Mouse (Mus musculus) heart, postnatal 0 days (tissue): Measurements from ENCODE around the gene Plekhj1. TPM values are rescaled to one million over a fixed set of nuclear protein-coding genes. Genes with fewer than 3 reads are reported as not detected.
A peak's percentile ranks its signal among the peaks of the same experiment; 100 is the strongest.

Experiments
- ATAC-seq: fragments of 200-750 bp; cut with Nextera tagmentation; 2 replicates; pipeline ENCODE4 v1.8.0; 2017; ENCODE audit warnings: low read depth, moderate number of reproducible peaks, moderate library complexity; ENCODE audit not compliant: insufficient read depth
- DNase-seq: peaks from one replicate; pipeline ENCODE4 v3.0.0-alpha.2; 2016; ENCODE audit warnings: low spot score
- H3K27ac ChIP-seq: fragments of 300-500 bp; sonication (generic); 2 replicates; pipeline ENCODE4 v1.5.1; 2014; ENCODE audit warnings: low read depth, mild to moderate bottlenecking
- H3K27me3 ChIP-seq: fragments of 300-500 bp; sonication (generic); 2 replicates; pipeline ENCODE4 v1.6.1; 2014; ENCODE audit warnings: low read length, mixed read lengths; ENCODE audit not compliant: control insufficient read depth, insufficient read depth
- H3K36me3 ChIP-seq: fragments of 300-500 bp; sonication (generic); replicated peaks from 2 replicates; pipeline ENCODE4 v1.6.1; 2014; ENCODE audit warnings: low read length, mixed read lengths; ENCODE audit not compliant: control insufficient read depth, insufficient read depth
- H3K4me1 ChIP-seq: fragments of 300-500 bp; sonication (generic); 2 replicates; pipeline ENCODE4 v1.6.1; 2014; ENCODE audit warnings: antibody characterized with exemption; ENCODE audit not compliant: control insufficient read depth, insufficient read depth
- H3K4me2 ChIP-seq: fragments of 300-500 bp; sonication (generic); 2 replicates; pipeline ENCODE4 v1.6.1; 2014; ENCODE audit warnings: low read depth, mild to moderate bottlenecking, low read length, moderate library complexity
- H3K4me3 ChIP-seq: fragments of 300-500 bp; sonication (generic); 2 replicates; pipeline ENCODE4 v1.5.1; 2014; ENCODE audit warnings: low read depth, low read length
- H3K9ac ChIP-seq: fragments of 300-500 bp; sonication (generic); replicated peaks from 2 replicates; pipeline ENCODE4 v1.6.1; 2014; ENCODE audit warnings: low read depth, low read length, mixed read lengths
- H3K9me3 ChIP-seq: fragments of 300-500 bp; sonication (generic); replicated peaks from 2 replicates; pipeline ENCODE4 v1.6.1; 2016; ENCODE audit warnings: low read length; ENCODE audit not compliant: control insufficient read depth
- CTCF ChIP-seq: IDR thresholded peaks from 2 replicates; pipeline ENCODE4 v1.5.1; 2016; ENCODE audit warnings: antibody characterized with exemption, control low read depth, low read depth
- EP300 ChIP-seq: IDR thresholded peaks from 2 replicates; pipeline ENCODE4 v1.6.1; 2016; ENCODE audit warnings: antibody characterized with exemption, low read depth
- WGBS: fragments of 180-500 bp; shearing (Covaris S2); extraction: QIAGEN DNeasy Blood & Tissue Kit; methylation state at CpG from one replicate; pipeline ENCODE4 v1.1.7; 2014; 5-methylcytosine and 5-hydroxymethylcytosine counted together
- polyA plus RNA-seq: library from polyadenylated mRNA; unstranded; fragments of >200 nt; fragmentation: Nextera tagmentation; extraction: Ambion mirVana; gene quantifications from 2 replicates; pipeline ENCODE4 v1.2.1, GENCODE M21; 2015
- total RNA-seq: library from RNA; depleted of rRNA; stranded (reverse); fragments of >200 nt; gene quantifications from 2 replicates; pipeline ENCODE4 v1.2.3, GENCODE M21; 2014; ENCODE audit warnings: low replicate concordance

The Plekhj1 gene
- total and polyA plus RNA-seq, 2 experiments from 2014 or later: 29.3 to 41.8 TPM

DNA sequence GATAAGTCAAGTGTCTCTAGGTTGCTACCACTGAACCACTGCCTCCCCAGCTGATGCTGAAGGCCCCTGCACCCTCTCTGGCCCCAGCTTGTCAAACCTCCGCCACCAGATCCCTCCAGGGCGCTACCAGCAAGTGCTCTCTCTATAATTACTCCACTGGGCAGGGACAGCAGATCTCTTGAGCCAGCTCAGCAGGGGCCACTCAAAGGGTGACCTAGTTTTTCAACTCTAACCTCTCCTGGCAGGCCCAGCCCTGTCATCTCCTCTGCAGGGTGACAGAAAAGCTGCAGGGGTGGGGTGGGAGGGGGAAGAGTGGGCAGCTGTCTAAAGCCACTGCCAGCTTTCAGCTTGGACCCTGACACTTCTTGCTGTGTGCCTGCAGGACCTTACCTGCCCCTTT is 39.4 kb upstream of the Plekhj1 start:
- no peaks in the 10 kb centered on the region for H3K9me3 ChIP-seq
- H3K9ac ChIP-seq: no peak overlapping the region
- peak overlapping the region; percentile 56 for H3K27ac ChIP-seq
- TF ChIP-seq EP300: no peak
- no peaks in the 10 kb centered on the region for H3K36me3 ChIP-seq
- DNase-seq (peak; percentile 61), ATAC-seq (peak; percentile 73)
- peaks cover 36% of the 10 kb centered on the region for H3K27me3 ChIP-seq
- H3K4me2 ChIP-seq: no peak overlapping the region
- WGBS: 11% methylated on average over 2 of the region's 2 CpGs
- H3K4me3 ChIP-seq: no peak overlapping the region
- H3K4me1 ChIP-seq: peaks cover 17% of the 10 kb centered on the region; the same call in 1 of the 2 replicates

DNA sequence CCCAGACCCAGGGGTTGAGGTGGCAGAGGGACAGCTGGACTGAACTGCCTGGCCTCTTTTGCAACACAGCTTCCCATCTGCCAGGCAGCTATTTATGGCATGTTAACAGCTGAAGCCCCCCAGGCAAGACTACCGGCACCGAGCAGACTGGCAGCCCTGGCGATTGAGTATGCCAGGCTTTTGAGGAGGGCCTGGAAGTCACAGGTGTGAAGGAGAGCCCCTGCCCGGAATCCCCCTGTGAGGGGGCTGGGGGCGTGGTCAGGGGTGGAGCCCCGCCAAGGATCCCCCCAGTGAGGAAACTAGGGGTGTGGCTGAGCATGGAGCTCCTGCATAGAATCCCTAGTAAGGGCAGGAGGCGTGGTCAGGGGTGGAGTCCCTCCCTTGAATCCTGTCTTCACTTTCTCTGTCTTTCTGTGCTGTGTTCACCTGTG is 38.5 kb upstream of the Plekhj1 start:
- DNase-seq (no peak), ATAC-seq (no peak; the same call in 1 of the 2 replicates)
- peaks cover 30% of the 10 kb centered on the region for H3K27me3 ChIP-seq
- H3K9me3 ChIP-seq: no peaks in the 10 kb centered on the region
- WGBS: 41% methylated on average over 7 of the region's 7 CpGs
- TF ChIP-seq CTCF: no peak
- no peak for TF ChIP-seq EP300
- H3K36me3 ChIP-seq: no peaks in the 10 kb centered on the region
- H3K4me3 ChIP-seq: no peak overlapping the region
- no peak overlapping the region for H3K4me2 ChIP-seq
- peaks cover 17% of the 10 kb centered on the region; the same call in 1 of the 2 replicates for H3K4me1 ChIP-seq
- H3K9ac ChIP-seq: no peak overlapping the region
- 0 out of 2 replicates have a peak overlapping the region, but pooled peaks have one; percentile 56 for H3K27ac ChIP-seq

DNA sequence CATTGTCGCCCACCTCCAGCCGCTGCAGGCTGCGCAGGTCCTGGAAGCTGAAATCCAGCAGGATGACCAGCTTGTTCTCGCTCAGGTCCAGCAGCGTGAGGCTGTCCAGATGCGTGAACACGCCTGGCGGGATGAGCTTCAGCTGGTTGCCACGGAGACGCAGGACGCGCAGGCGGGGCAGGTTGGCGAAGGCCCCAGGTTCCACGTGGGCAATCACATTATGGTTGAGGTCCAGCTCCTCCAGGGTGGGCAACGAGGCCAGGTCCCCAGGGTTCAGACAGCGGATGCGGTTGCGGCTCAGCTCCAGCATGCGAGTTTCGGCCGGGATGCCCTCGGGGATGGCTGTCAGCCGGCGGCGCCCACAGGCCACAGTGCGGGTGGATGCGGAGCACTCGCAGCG is 37.2 kb upstream of the Plekhj1 start:
- H3K27me3 ChIP-seq: peaks cover 30% of the 10 kb centered on the region
- H3K9ac ChIP-seq: no peak overlapping the region

DNA sequence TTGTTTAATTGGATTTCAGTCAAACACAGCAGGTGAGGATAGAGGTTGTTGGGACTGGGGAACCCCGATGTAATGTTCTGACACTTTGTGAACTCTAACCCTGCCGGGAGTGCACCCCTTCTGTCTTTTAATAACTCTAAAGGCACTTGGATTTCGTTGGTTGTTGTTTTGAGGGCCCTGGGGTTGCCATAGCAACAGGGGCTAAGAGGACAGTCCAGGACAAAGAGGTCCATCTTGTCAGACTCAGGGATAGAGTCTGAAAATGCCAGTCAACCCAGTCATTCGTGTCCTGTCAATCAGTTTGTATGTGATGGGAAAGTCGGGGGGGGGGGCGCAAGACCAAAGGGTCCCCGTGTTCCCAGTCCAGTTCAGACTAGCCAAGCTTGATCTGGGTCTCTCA is 34.4 kb upstream of the Plekhj1 start:
- no peak for ATAC-seq
- Histone ChIP-seq H3K9me3 (no peaks in the 10 kb centered on the region), H3K27me3 (peaks cover 30% of the 10 kb centered on the region), H3K4me1 (peaks cover 28% of the 10 kb centered on the region), H3K9ac (no peak overlapping the region), H3K4me2 (no peak overlapping the region), H3K27ac (no peak overlapping the region), H3K36me3 (peaks cover 23% of the 10 kb centered on the region), H3K4me3 (no peak overlapping the region)
- 62% methylated on average over 7 of the region's 7 CpGs for WGBS
- no peak for TF ChIP-seq CTCF
- no peak for TF ChIP-seq EP300
- no peak for DNase-seq

More for the DNA sequence above, 37.2 kb upstream of the Plekhj1 start:
- no peak overlapping the region for H3K27ac ChIP-seq
- 63% methylated on average over 30 of the region's 30 CpGs for WGBS
- peaks cover 23% of the 10 kb centered on the region; the same call in 1 of the 2 replicates for H3K4me1 ChIP-seq
- no peak for TF ChIP-seq EP300
- TF ChIP-seq CTCF: no peak
- 0 out of 2 replicates have a peak, but pooled peaks cover 4% of the 10 kb centered on the region for H3K36me3 ChIP-seq
- no peaks in the 10 kb centered on the region for H3K9me3 ChIP-seq
- no peak for ATAC-seq
- DNase-seq: no peak
- no peak overlapping the region for H3K4me3 ChIP-seq
- no peak overlapping the region for H3K4me2 ChIP-seq

DNA sequence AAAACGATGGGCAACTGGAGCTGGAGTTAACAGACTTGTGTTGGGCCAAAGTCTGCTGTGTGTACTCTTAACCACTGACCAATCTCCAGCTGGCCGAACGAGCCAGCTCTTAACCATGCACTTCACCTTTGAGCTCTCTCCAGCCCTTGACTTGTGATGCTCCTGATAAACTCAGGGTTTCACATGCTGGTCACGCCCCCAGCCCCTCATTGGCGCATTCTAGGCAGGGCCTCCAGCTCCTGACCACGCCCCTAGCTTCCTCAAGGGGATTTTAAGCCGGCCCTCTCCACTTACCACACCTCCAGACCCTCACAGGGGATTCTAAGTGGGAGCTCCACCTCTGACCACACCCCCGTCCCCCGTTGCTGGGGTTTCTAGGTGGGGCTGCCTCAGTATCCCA is 32.7 kb upstream of the Plekhj1 start:
- Histone ChIP-seq H3K4me2 (no peak overlapping the region), H3K27me3 (peaks cover 30% of the 10 kb centered on the region), H3K4me1 (peaks cover 20% of the 10 kb centered on the region), H3K4me3 (no peak overlapping the region), H3K9me3 (no peaks in the 10 kb centered on the region), H3K9ac (no peak overlapping the region), H3K36me3 (peaks cover 23% of the 10 kb centered on the region), H3K27ac (no peak overlapping the region)
- ATAC-seq (no peak), DNase-seq (no peak)
- WGBS: 16% methylated on average over 9 of the region's 9 CpGs
- no peak for TF ChIP-seq CTCF
- no peak for TF ChIP-seq EP300
